Mouse (Mus musculus) ES-E14 (cell line): Measurements from ENCODE around the gene Olfr26. TPM values are rescaled to one million over a fixed set of nuclear protein-coding genes. Genes with fewer than 3 reads are reported as not detected.

Source experiments
- DNase-seq: peaks from one replicate; pipeline ENCODE4 v3.0.0-alpha.2; 2013; ENCODE audit warnings: low read depth, low spot score
- H3K27ac ChIP-seq: 2 replicates; pipeline ENCODE4 v1.5.1; 2012; ENCODE audit warnings: low read depth, mild to moderate bottlenecking, low read length, moderate library complexity, mixed read lengths; ENCODE audit not compliant: poor library complexity, insufficient read depth, severe bottlenecking
- H3K36me3 ChIP-seq: 2 replicates; pipeline ENCODE4 v1.6.1; 2012; ENCODE audit warnings: mild to moderate bottlenecking, low read length, moderate library complexity, mixed read lengths; ENCODE audit not compliant: control insufficient read depth, poor library complexity, insufficient read depth, severe bottlenecking
- H3K4me1 ChIP-seq, 2 experiments: fragments of 150-350 bp in 1 of 2; sonication (generic) in 1 of 2; 2 replicates each; pipeline ENCODE4 v1.6.1; 2012; ENCODE audit warnings: low read length in 2 of 2, mild to moderate bottlenecking in 1 of 2, mixed read lengths in 1 of 2; ENCODE audit not compliant: control insufficient read depth in 2 of 2, insufficient read depth in 2 of 2, poor library complexity in 1 of 2
- H3K4me3 ChIP-seq, 2 experiments: fragments of 150-350 bp in 1 of 2; sonication (generic) in 1 of 2; 2 replicates each; pipeline ENCODE4 v1.5.1; 2012; ENCODE audit warnings: low read length in 2 of 2, low read depth in 1 of 2, mild to moderate bottlenecking in 1 of 2, mixed read lengths in 1 of 2; ENCODE audit not compliant: insufficient read depth in 1 of 2, poor library complexity in 1 of 2, severe bottlenecking in 1 of 2
- H3K9ac ChIP-seq: 2 replicates; pipeline ENCODE4 v1.6.1; 2012; ENCODE audit warnings: low read depth, mild to moderate bottlenecking, low read length, mixed read lengths; ENCODE audit not compliant: poor library complexity, insufficient read depth, severe bottlenecking
- H3K9me3 ChIP-seq: fragments of 150-350 bp; sonication (generic); 2 replicates; pipeline ENCODE4 v1.6.1; 2012; ENCODE audit warnings: low read depth, mild to moderate bottlenecking, low read length; ENCODE audit not compliant: control insufficient read depth, insufficient read depth
- CHD2 ChIP-seq: IDR thresholded peaks from 2 replicates; pipeline ENCODE4 v1.6.1; 2014; ENCODE audit warnings: mild to moderate bottlenecking, low read depth, low read length, inconsistent platforms
- HCFC1 ChIP-seq: IDR thresholded peaks from 2 replicates; pipeline ENCODE4 v1.6.1; 2012; ENCODE audit warnings: low read length, inconsistent platforms, borderline replicate concordance; ENCODE audit not compliant: insufficient read depth
- MAFK ChIP-seq: IDR thresholded peaks from 2 replicates; pipeline ENCODE4 v1.6.1; 2014; ENCODE audit warnings: mild to moderate bottlenecking, low read depth, low read length, inconsistent platforms; ENCODE audit not compliant: insufficient read depth
- ZC3H11A ChIP-seq: IDR thresholded peaks from 2 replicates; pipeline ENCODE4 v1.6.1; 2012; ENCODE audit warnings: low read depth, mild to moderate bottlenecking, inconsistent platforms, low read length, borderline replicate concordance
- ZNF384 ChIP-seq: IDR thresholded peaks from 2 replicates; pipeline ENCODE4 v1.6.1; 2012; ENCODE audit warnings: low read depth, low read length, inconsistent platforms
- in situ Hi-C, 2 experiments: fragments of 600-800 bp; cut with MboI; formaldehyde crosslinking; loops; one replicate each; pipeline ENCODE4 v1.15.1; 2025; ENCODE audit warnings: low sequenced_read_pairs in 2 of 2, inconsistent platforms in 1 of 2; ENCODE audit not compliant: unreplicated experiment in 2 of 2
- total RNA-seq: library from RNA; depleted of rRNA; stranded (reverse); fragments of 300-350 nt; gene quantifications from 2 replicates; pipeline ENCODE4 v1.2.3, GENCODE M21; 2012; rRNA removed

Olfr26 gene
- not detected in 2 replicates for total RNA-seq

GRCm38 (mm10) chr9:38854760-38855159, at the start of gene Olfr26:
Gene Olfr26 (plus strand): TSS chr9:38855060.
- in situ Hi-C loops, result no loop called here
- no peaks in the 10 kb centered on the region for H3K9me3 ChIP-seq
- no peak within 1 kb of the TSS for H3K9ac ChIP-seq
- H3K27ac ChIP-seq, result no peak within 1 kb of the TSS
- H3K4me1 ChIP-seq, result no peaks in the 10 kb centered on the region
- H3K4me3 ChIP-seq, result no peak within 1 kb of the TSS
- TF ChIP-seq CHD2 (no peak), ZNF384 (no peak), HCFC1 (no peak), MAFK (no peak), ZC3H11A (no peak)
- no peak for DNase-seq
- no peaks in the 10 kb centered on the region for H3K36me3 ChIP-seq

- Histone ChIP-seq H3K4me1 (no peaks in the 10 kb centered on the region), H3K9me3 (peaks cover 2% of the 10 kb centered on the region; the same call in 1 of the 2 replicates), H3K9ac (no peak overlapping the region), H3K36me3 (no peaks in the 10 kb centered on the region), H3K4me3 (no peak overlapping the region), H3K27ac (no peak overlapping the region)
- in situ Hi-C loops, result no loop called here
- TF ChIP-seq ZC3H11A (no peak), MAFK (no peak), CHD2 (no peak), HCFC1 (no peak), ZNF384 (no peak)
- no peak for DNase-seq
Measured at GRCm38 (mm10) chr9:38805696-38806095, 49.2 kb upstream of the Olfr26 start.

- H3K27ac ChIP-seq, result no peak within 1 kb of the TSS
- H3K9ac ChIP-seq, result no peak within 1 kb of the TSS
- TF ChIP-seq ZNF384 (no peak), HCFC1 (no peak), ZC3H11A (no peak), CHD2 (no peak), MAFK (no peak)
- in situ Hi-C loops, result no loop called here
- H3K4me3 ChIP-seq, result no peak within 1 kb of the TSS
- no peaks in the 10 kb centered on the region for H3K9me3 ChIP-seq
- no peaks in the 10 kb centered on the region for H3K36me3 ChIP-seq
- DNase-seq, result no peak
- no peaks in the 10 kb centered on the region for H3K4me1 ChIP-seq
Measured at GRCm38 (mm10) chr9:38814314-38814713, 40.5 kb upstream of the Olfr26 start, which contains the start of gene Olfr922. Gene Olfr922 (plus strand): TSS chr9:38814614.

GRCm38 (mm10) chr9:38815458-38815986, 39.3 kb upstream of the Olfr26 start:
- Histone ChIP-seq H3K4me1 (no peaks in the 10 kb centered on the region), H3K9ac (no peak overlapping the region), H3K9me3 (no peaks in the 10 kb centered on the region), H3K4me3 (no peak overlapping the region), H3K36me3 (no peaks in the 10 kb centered on the region), H3K27ac (no peak overlapping the region)
- in situ Hi-C loops, result no loop called here
- no peak for TF ChIP-seq ZNF384
- no peak for TF ChIP-seq MAFK
- no peak for TF ChIP-seq CHD2
- TF ChIP-seq HCFC1, result no peak
- no peak for TF ChIP-seq ZC3H11A
- DNase-seq, result no peak

- no peak for TF ChIP-seq MAFK
- TF ChIP-seq CHD2, result no peak
- TF ChIP-seq HCFC1, result no peak
- TF ChIP-seq ZNF384, result no peak
- TF ChIP-seq ZC3H11A, result no peak
- Histone ChIP-seq H3K9ac (no peak within 1 kb of the TSS), H3K4me3 (no peak within 1 kb of the TSS), H3K9me3 (no peaks in the 10 kb centered on the region), H3K4me1 (no peaks in the 10 kb centered on the region), H3K36me3 (no peaks in the 10 kb centered on the region), H3K27ac (no peak within 1 kb of the TSS)
- in situ Hi-C loops, result no loop called here
- no peak for DNase-seq
Measured at GRCm38 (mm10) chr9:38826245-38826644, 28.6 kb upstream of the Olfr26 start, which contains the start of gene Olfr923. Gene Olfr923 (plus strand): TSS chr9:38826545.
